Mouse (Mus musculus) C2C12 (cell line): ENCODE data around the gene Pm20d2.

Experiments
- CEBPB ChIP-seq: IDR thresholded peaks from one replicate; pipeline ENCODE4 v1.6.1; 2011; ENCODE audit warnings: low read depth, mild to moderate bottlenecking, control low read depth, moderate library complexity
- CTCF ChIP-seq: IDR thresholded peaks from one replicate; pipeline ENCODE4 v1.5.1; 2011; ENCODE audit not compliant: control insufficient read depth, insufficient read depth, insufficient read length
- MAX ChIP-seq: IDR thresholded peaks from one replicate; pipeline ENCODE4 v1.6.1; 2011; ENCODE audit warnings: mild to moderate bottlenecking, control low read depth
- MYOD1 ChIP-seq: IDR thresholded peaks from one replicate; pipeline ENCODE4 v1.6.1; 2011; ENCODE audit warnings: low read depth; ENCODE audit not compliant: control insufficient read depth, insufficient read length
- MYOG ChIP-seq: IDR thresholded peaks from one replicate; pipeline ENCODE4 v1.6.1; 2011; ENCODE audit not compliant: control insufficient read depth, insufficient read length; ENCODE audit errors: extremely low read depth
- USF1 ChIP-seq: IDR thresholded peaks from one replicate; pipeline ENCODE4 v1.6.1; 2011; ENCODE audit warnings: low read depth, mild to moderate bottlenecking, control low read depth, moderate library complexity

- TF ChIP-seq CTCF (no peak), CEBPB (no peak), MAX (no peak), USF1 (no peak), MYOD1 (no peak), MYOG (no peak)
Observed at GRCm38 (mm10) chr4:33230881-33231280, 41.3 kb upstream of the Pm20d2 start.
